Mouse (Mus musculus): ENCODE measurements around the gene Coil. TPM values are rescaled to one million over a fixed set of nuclear protein-coding genes. Genes with fewer than 3 reads are reported as not detected.

Coil gene
- total RNA-seq, 2 experiments from 2014 or later, result 20.9 to 21.7 TPM

GRCm38 (mm10) chr11:88949802-88950639, 20.0 kb upstream of the Coil start:
- no peak overlapping the region for H3K27ac ChIP-seq
- DNase-seq (ENCODE audit: low spot score in 2 of 2), result no peak
- TF ChIP-seq CTCF (conservative IDR thresholded peaks at IDR 0.05), result no peak
- H3K4me3 ChIP-seq, result no peak overlapping the region

GRCm38 (mm10) chr11:88950640-88951250, 19.3 kb upstream of the Coil start:
- TF ChIP-seq CTCF (conservative IDR thresholded peaks at IDR 0.05), result no peak
- DNase-seq (ENCODE audit: low spot score in 2 of 2), result no peak
- no peak overlapping the region for H3K4me3 ChIP-seq
- H3K27ac ChIP-seq, result no peak overlapping the region

- Histone ChIP-seq H3K4me3 (no peak overlapping the region), H3K27ac (no peak overlapping the region)
- DNase-seq (ENCODE audit: low spot score in 2 of 2), result no peak
- no peak for TF ChIP-seq CTCF (conservative IDR thresholded peaks at IDR 0.05)
Measured at GRCm38 (mm10) chr11:88951576-88951975, 18.5 kb upstream of the Coil start.

GRCm38 (mm10) chr11:88952117-88952516, 17.9 kb upstream of the Coil start:
- no peak for TF ChIP-seq CTCF (conservative IDR thresholded peaks at IDR 0.05)
- Histone ChIP-seq H3K27ac (no peak overlapping the region), H3K4me3 (no peak overlapping the region)
- DNase-seq (ENCODE audit: low spot score in 2 of 2), result no peak

GRCm38 (mm10) chr11:88953582-88953981, 16.5 kb upstream of the Coil start:
- Histone ChIP-seq H3K4me3 (no peak overlapping the region), H3K27ac (no peak overlapping the region)
- TF ChIP-seq CTCF (conservative IDR thresholded peaks at IDR 0.05), result no peak
- DNase-seq (ENCODE audit: low spot score in 2 of 2), result no peak

- H3K4me3 ChIP-seq, result peak overlapping the region; percentile 66
- H3K27ac ChIP-seq, result peak overlapping the region; percentile 79
- TF ChIP-seq CTCF (conservative IDR thresholded peaks at IDR 0.05), result no peak
- DNase-seq (ENCODE audit: low spot score in 2 of 2), result no peak
Measured at GRCm38 (mm10) chr11:88954803-88955202, 15.2 kb upstream of the Coil start.

GRCm38 (mm10) chr11:88955217-88955969, 14.7 kb upstream of the Coil start, which contains the start of gene Scpep1:
TSS of gene Scpep1 (minus strand) at chr11:88955465.
- peak; percentile 95 to 96 for DNase-seq (ENCODE audit: low spot score in 2 of 2)
- peak within 1 kb of the TSS; percentile 66 for H3K4me3 ChIP-seq
- peak; percentile 92 for TF ChIP-seq CTCF (conservative IDR thresholded peaks at IDR 0.05)
- H3K27ac ChIP-seq, result peak within 1 kb of the TSS; percentile 79

GRCm38 (mm10) chr11:88958851-88959250, 11.2 kb upstream of the Coil start:
- no peak for DNase-seq (ENCODE audit: low spot score in 2 of 2)
- Histone ChIP-seq H3K4me3 (no peak overlapping the region), H3K27ac (no peak overlapping the region)
- no peak for TF ChIP-seq CTCF (conservative IDR thresholded peaks at IDR 0.05)

GRCm38 (mm10) chr11:88966881-88967361, 3.1 kb upstream of the Coil start, which contains the start of gene Elobl:
TSS of gene Elobl (minus strand) at chr11:88966931.
- Histone ChIP-seq H3K4me3 (no peak within 1 kb of the TSS), H3K27ac (no peak within 1 kb of the TSS)
- TF ChIP-seq CTCF (conservative IDR thresholded peaks at IDR 0.05), result no peak
- DNase-seq (ENCODE audit: low spot score in 2 of 2), result no peak

- DNase-seq (ENCODE audit: low spot score in 2 of 2), result peak; percentile 91 to 95
- Histone ChIP-seq H3K4me3 (peak overlapping the region; percentile 77), H3K27ac (peak overlapping the region; percentile 90)
- TF ChIP-seq CTCF (conservative IDR thresholded peaks at IDR 0.05), result peak; percentile 91
Measured at GRCm38 (mm10) chr11:88973776-88974701, 4.0 kb downstream of the Coil start.

GRCm38 (mm10) chr11:88976320-88976719, 6.3 kb downstream of the Coil start:
- no peak overlapping the region for H3K27ac ChIP-seq
- no peak for DNase-seq (ENCODE audit: low spot score in 2 of 2)
- peak; percentile 77 for TF ChIP-seq CTCF (conservative IDR thresholded peaks at IDR 0.05)
- H3K4me3 ChIP-seq, result no peak overlapping the region

GRCm38 (mm10) chr11:88977188-88977587, 7.1 kb downstream of the Coil start:
- no peak overlapping the region for H3K4me3 ChIP-seq
- H3K27ac ChIP-seq, result no peak overlapping the region
- TF ChIP-seq CTCF (conservative IDR thresholded peaks at IDR 0.05), result no peak
- DNase-seq (ENCODE audit: low spot score in 2 of 2), result no peak

All from layer of hippocampus, adult 2 months (tissue).